Mouse (Mus musculus) liver, postnatal 0 days (tissue): ENCODE results near the gene Trpm3.

Experiments used
- CTCF ChIP-seq: sonication (generic); IDR thresholded peaks from 2 replicates; pipeline ENCODE4 v1.5.1; 2016; ENCODE audit warnings: antibody characterized with exemption, low read depth
- EP300 ChIP-seq: IDR thresholded peaks from 2 replicates; pipeline ENCODE4 v1.6.1; 2016; ENCODE audit warnings: antibody characterized with exemption, low read depth, mild to moderate bottlenecking

- TF ChIP-seq EP300 (no peak), CTCF (no peak)
Observed at GRCm38 (mm10) chr19:22611621-22612020, 472.8 kb downstream of the Trpm3 start.
